Mouse (Mus musculus) liver, postnatal 0 days (tissue): Measurements from ENCODE around the gene Slc12a9.

Source experiments
- CTCF ChIP-seq: sonication (generic); IDR thresholded peaks from 2 replicates; pipeline ENCODE4 v1.5.1; 2016; ENCODE audit warnings: antibody characterized with exemption, low read depth
- EP300 ChIP-seq: IDR thresholded peaks from 2 replicates; pipeline ENCODE4 v1.6.1; 2016; ENCODE audit warnings: antibody characterized with exemption, low read depth, mild to moderate bottlenecking

GRCm38 (mm10) chr5:137290677-137291076, 42.7 kb downstream of the Slc12a9 start:
- TF ChIP-seq CTCF (peak; percentile 98), EP300 (no peak)
